Mouse (Mus musculus): Measurements from ENCODE around the gene Trabd2b. TPM values are rescaled to one million over a fixed set of nuclear protein-coding genes. Genes with fewer than 3 reads are reported as not detected.

The Trabd2b gene
- total and polyA plus RNA-seq, 3 experiments: 1.9 to 2.5 (median 2.4) TPM

- no peak for DNase-seq
Observed at GRCm38 (mm10) chr4:114540031-114540430, 133.5 kb downstream of the Trabd2b start.

DNA sequence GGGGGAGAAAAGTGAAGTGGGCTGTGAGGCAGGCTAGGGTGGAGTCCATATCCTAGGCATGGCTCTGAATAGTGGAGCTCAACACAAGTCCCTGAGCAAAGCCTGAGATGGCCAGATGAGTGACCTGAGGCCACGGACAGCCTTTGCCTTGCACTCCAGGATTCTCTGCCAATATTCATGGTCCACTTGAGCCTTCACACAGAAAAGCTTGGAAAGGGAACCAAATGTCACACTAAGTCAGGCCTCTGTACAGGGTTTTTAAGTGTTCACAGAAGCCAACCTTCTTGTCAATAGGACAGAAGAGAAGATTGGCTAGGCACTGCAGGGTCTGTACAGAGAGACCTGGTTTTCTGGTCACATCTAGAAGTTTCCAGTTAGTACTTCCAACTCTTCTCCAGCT lies 134.7 kb downstream of the Trabd2b start:
- no peak for DNase-seq

DNA sequence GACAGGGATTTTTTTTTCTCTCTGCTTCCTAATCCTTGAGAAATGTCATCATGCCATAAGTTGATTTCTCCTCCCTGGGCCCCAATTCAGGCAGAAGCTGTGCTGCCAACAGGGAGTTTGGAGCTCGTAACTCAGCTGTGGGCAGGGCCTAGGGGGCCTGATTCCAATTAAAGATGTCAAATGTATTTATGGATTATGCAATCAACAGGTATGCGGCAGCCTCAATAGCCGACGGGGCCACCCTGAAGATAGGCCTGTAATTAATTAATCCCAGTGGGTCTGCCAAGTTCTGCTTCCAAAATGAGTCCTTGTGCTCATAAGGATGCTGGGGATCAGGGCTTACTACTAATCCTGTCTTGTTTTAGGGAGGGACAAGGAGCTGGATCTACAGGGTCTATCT lies 135.6 kb downstream of the Trabd2b start:
- DNase-seq: no peak

GRCm38 (mm10) chr4:114545481-114546200 lies 139.1 kb downstream of the Trabd2b start:
- peak; percentile 27 for DNase-seq

DNA sequence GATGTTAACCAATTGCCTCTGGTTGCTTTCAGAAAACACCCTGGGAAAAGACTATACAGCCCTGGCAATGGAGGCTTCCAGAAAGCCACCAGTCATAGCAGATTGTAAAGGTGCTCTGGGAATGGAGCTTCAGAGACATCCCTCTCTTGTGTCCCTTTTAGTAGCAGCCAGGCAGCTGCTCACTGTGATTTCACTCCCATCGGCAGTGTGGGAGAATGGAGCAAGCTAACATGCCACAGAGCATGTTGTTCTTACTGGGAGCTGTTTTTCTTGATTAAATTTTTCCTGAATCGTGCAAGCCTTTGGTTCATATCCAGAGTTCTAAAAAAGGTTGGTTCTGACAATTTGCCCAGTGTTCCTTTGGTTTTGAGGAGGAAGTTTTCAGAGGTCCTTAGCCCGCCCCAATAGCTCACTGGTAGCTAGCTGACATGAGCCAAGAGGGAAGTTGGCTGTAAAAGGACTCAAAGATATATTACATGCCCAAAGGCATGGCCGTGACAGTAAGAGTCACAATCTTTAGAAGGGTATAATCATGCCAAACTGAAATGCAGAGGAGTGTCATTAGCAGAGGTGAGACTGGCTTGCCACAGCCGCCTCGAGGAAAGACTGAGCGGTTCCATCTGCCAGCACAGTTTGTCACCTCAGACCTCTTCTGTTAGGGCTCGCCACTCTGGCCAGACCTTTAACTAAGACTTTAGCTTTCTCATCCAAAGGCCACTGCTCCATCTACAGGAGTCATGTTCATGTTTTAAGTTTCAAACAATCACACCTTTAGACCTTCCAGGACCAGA lies 141.3 kb downstream of the Trabd2b start:
- DNase-seq: no peak

DNA sequence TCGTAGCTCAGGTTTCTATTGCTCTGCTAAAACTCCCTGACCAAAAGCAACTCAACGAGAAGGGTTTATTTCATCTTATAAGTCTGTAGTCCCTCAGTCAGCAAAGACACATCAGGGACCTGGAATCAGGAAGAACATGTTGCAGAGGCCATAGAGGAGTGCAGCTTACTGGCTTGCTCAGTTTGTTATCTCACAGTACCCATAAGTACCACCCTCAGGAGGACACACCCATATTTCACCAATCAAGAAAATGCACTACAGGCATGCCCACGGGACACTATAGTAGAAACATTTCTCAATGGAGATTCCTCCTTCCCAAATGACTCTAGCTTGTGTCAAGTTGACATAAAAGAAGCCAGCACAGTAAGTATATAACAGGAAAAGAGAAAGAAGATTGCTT lies 143.0 kb downstream of the Trabd2b start:
- no peak for DNase-seq

GRCm38 (mm10) chr4:114550471-114551156 lies 144.1 kb downstream of the Trabd2b start:
- DNase-seq: no peak

DNA sequence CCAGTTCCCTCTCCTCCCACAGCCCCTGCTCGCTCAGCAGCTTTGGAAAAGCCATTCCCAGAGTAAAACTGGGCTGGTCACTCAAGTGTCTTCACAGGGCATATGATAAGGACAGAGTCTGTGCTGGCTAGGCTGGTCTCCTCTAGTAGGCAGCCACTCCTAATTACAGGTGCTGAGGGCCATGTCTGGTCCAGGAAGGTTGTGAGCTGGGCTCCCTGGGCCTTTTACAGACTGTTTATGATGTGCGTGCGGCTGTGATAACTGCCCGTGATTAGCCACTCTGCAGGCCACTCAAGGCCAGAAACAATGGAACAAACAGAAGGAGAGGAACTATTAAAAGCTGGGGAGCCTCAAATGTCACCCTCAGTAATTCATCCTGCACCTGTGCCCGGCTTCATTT lies 150.4 kb downstream of the Trabd2b start:
- DNase-seq: no peak

DNA sequence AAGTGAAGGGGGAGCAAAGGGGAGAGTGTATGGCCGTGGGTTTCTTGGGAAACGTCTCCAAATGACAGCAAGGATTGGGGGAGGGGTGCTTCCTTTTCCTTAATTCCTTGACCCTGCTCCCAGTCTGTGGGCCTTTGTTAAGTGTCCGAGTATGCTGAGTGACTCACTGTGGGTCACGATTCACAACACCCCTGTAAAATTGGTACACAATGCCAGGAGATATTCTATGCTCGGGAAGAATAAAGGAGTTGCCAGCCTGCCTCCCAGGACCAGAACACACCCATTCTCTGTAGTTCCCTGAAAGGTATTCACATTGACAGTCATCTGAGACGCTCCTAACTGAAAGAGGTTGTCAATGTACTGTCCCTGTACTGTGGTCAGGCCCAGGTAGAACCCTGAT lies 151.2 kb downstream of the Trabd2b start:
- no peak for DNase-seq

DNA sequence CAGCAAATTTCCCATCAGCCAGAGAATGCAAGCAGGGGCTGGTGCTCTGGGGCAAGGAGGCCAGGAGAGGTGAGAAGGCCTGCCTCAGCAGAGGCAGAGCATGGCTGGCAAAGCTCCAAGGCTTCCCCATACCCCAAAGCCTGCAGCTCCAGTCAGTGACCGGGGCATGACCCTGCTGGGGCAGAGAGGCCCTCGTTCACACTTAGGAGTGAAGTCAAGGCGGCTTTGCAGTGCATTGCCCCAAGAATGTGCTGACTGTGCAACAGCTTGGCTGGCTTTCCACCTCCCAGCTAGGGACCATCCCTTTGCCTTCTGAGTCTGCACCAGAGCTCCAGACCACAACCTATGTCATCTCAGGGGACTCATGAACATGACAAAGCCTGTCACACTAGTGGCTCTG lies 152.0 kb downstream of the Trabd2b start:
- no peak for DNase-seq

DNA sequence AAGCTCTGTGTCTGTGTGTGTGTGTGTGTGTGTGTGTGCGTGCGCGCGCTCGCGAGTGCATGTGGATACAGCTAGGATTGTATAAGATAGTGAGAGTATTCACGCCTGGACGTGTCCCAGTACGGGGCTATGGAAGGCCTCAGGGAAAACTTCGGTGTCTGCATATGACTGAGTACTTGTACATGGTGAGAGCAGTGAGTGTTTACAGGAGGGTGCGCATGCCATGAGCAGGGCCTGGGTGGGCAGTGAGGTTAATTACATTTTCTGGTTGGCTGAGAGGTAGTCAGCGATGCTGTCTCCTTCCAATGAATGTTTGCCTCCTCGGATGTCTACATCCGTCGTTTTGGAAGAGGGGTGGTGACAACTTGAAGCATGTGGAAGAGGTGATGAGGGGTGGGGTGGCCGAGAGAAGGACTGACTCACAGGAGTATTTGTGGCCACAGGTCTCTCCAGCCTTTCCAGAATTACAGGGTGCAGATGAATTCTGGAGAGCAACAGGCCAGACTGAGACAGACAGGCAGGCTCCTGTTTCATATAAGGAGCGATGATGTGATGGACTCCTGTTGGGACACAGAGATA lies 154.2 kb downstream of the Trabd2b start:
- no peak for DNase-seq

DNA sequence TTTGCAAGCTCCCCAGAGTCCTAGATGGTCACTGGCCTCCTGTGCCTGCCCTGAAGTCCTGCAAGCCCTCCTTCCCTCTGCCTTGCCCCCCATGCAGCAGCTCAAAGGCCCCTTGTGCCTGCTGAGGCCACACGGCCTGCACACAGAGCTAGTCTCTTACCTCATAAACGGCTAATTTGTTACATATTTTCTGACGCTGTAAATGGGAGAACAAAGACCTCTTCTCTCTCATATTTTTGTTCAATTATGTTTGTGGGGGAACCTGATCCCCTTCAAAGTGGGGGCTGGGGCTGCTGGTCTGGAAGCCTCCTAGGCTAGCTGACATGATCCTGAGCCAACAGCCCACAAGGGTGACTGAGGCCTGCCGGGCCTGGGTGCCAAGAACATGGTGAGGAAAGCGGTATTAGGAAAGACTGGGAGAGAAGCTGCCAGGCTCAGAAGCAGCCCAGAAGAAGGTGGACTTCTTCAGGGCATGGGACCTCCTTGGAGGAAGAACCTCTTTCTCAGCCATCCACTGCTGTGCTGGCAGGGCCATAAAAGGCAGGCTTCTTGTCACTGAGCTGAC lies 157.7 kb downstream of the Trabd2b start:
- DNase-seq: peak; percentile 45

GRCm38 (mm10) chr4:114567594-114567993 lies 161.1 kb downstream of the Trabd2b start:
- DNase-seq: no peak

DNA sequence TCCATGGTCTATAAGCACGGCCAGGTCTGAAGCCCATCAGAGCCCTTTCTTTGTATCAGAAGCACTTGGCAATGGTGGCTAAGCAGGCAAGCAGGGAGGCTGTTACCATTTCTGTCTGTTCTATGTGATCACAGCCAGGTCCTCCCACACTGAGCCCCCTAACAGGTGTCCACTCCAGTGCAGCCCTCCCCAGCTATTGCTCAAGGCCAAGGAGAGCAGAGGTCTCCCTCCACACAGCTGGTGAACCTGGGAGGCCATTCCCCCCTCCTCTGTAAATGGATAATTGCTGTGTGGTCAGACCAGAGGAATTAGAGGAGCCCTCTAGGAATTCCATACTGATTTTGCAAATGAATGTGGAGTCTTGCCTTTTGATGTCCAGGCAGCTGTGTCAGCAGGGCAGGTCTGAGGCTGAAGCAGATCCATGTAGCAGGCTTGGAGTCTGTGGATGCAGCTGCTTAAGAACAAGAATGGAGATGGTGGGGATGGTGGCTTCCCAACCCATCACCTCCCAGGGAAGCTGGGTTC lies 161.6 kb downstream of the Trabd2b start:
- no peak for DNase-seq

GRCm38 (mm10) chr4:114578153-114578950 lies 171.8 kb downstream of the Trabd2b start:
- no peak for DNase-seq

- no peak for DNase-seq
Observed at GRCm38 (mm10) chr4:114583546-114584144, 177.1 kb downstream of the Trabd2b start.

DNA sequence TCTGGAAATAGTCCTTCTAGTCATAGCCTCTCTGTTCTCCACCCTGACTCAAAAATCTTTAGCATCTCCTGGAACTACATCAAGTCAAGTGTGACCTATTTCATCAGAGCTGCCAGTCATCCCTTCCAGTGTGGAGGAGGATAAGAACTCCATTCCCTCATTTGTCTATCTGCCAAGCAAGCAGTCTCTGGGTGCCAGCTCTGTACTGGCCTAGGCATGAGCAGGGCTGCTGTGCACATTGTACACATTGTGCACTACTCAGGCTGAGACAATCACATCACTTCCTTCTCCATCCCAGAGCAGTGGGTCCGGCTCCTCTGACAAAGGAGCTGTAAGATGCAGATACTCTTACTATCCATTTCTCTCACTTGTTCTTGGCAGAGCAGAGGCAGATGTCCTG lies 178.2 kb downstream of the Trabd2b start:
- DNase-seq: no peak

DNA sequence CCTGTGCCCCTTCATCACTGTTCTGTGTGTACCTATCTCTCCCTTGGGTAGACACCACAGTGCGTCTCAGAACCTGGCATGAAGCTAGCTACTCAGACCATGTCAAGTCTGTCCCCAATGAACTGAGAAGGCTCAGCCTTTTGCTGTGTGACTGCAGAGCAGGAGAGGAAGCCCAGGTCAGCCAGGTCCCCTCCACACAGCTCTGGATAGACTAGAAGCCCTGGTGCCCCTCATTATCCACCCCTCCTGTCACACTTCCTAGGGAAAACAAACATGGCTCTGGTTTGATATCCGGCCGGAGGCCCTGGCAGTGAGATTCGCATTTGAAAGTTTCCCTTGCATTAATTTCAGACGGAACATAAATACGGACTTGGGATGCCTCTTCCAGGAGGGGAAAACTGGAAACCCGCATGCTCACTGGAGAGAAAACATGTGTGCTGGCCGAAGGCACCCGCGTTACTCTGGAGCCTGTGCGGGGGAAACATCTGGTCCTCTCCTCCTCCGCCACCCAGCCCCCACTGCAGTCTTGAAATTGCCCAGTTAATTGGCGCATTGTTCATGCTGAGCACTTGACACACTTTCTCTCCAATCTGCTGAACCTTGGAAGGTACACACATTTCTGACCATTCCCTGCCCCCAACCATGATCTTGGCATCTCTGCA lies 187.2 kb downstream of the Trabd2b start:
- no peak for DNase-seq

DNA sequence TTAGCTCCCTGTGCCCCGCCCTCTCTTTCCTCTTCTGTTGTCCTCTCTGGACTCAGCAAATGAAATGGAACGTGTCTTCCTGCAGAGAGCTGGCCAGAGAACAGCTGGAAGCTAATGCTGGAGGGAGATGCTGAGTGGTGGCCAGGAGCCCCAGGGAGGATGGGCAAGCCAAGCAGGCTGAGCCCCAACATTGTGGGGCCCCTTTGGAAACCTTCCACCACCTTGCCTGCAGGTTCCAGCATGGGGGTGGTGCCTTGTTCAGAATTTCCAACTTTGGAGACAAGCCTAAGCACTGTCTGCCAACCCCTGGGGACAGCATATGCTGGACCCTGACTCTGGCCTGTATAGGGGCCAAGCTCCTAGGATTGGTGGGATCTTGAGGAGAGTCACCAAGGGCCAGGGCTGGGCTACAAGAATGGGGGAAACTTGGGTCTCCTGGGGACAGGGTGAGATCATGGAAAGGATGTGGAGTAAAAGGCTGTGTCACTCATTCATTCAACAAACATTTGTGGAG lies 188.7 kb downstream of the Trabd2b start:
- DNase-seq: no peak

GRCm38 (mm10) chr4:114599121-114599520 lies 192.6 kb downstream of the Trabd2b start:
- no peak for DNase-seq
